ENCODE assay signal across 10 mouse cellular contexts in genomic region chr6:5390952-5391351, GRCm38 (mm10). TPM values are rescaled to one million over a fixed set of nuclear protein-coding genes. Genes with fewer than 3 reads are reported as not detected.
A peak's percentile ranks its signal among the peaks of the same experiment; 100 is the strongest.
DNase-seq lines count a peak whose midpoint lies in the region; ATAC-seq lines count a peak whose summit lies in the region.
"Had no signal": no experiment of that assay in that cellular context is flagged by ENCODE, and none has a peak within 500 bp of the region (broad histone marks: within the 10 kb centered on the region; RNA-seq: fewer than 3 reads in every experiment).

No protein-coding gene starts in this region.

- H3K4me2 ChIP-seq in heart, embryonic 12.5 days = peak overlapping the region; percentile 78
- 0 out of 2 replicates have a peak overlapping the region, but pooled peaks have one; percentile 43 for H3K4me2 ChIP-seq in embryonic facial prominence, embryonic 15.5 days (replicated peaks)
- H3K4me2 ChIP-seq in intestine, embryonic 15.5 days (replicated peaks) = peak overlapping the region; percentile 48
- peak overlapping the region; percentile 37 for H3K4me2 ChIP-seq in midbrain, embryonic 16.5 days (ENCODE audit: low read length)

- H3K9me3 ChIP-seq in heart, embryonic 12.5 days (replicated peaks) = no peaks in the 10 kb centered on the region
- H3K9me3 ChIP-seq in embryonic facial prominence, embryonic 15.5 days (replicated peaks) = no peaks in the 10 kb centered on the region
- H3K9me3 ChIP-seq in intestine, embryonic 15.5 days = no peaks in the 10 kb centered on the region
- no peaks in the 10 kb centered on the region for H3K9me3 ChIP-seq in midbrain, embryonic 16.5 days (replicated peaks; ENCODE audit: control insufficient read depth, low read length, poor library complexity, severe bottlenecking)

- H3K36me3 ChIP-seq in heart, embryonic 12.5 days = no peaks in the 10 kb centered on the region
- H3K36me3 ChIP-seq in embryonic facial prominence, embryonic 15.5 days = no peaks in the 10 kb centered on the region
- no peaks in the 10 kb centered on the region for H3K36me3 ChIP-seq in intestine, embryonic 15.5 days
- no peaks in the 10 kb centered on the region for H3K36me3 ChIP-seq in midbrain, embryonic 16.5 days (ENCODE audit: control insufficient read depth, insufficient read depth, low read length)

- H3K4me1 ChIP-seq in heart, embryonic 12.5 days (replicated peaks) = peaks cover 26% of the 10 kb centered on the region
- no peaks in the 10 kb centered on the region for H3K4me1 ChIP-seq in embryonic facial prominence, embryonic 15.5 days
- H3K4me1 ChIP-seq in intestine, embryonic 15.5 days (replicated peaks) = peaks cover 3% of the 10 kb centered on the region
- H3K4me1 ChIP-seq in midbrain, embryonic 16.5 days (ENCODE audit: control insufficient read depth, insufficient read depth, low read length) = peaks cover 6% of the 10 kb centered on the region

- ATAC-seq in heart, embryonic 12.5 days (ENCODE audit: insufficient number of reproducible peaks, low FRiP score) = no peak
- ATAC-seq in embryonic facial prominence, embryonic 15.5 days (ENCODE audit: insufficient number of reproducible peaks, low FRiP score, low TSS enrichment, low read depth) = no peak
- no peak for ATAC-seq in intestine, embryonic 15.5 days
- no peak for ATAC-seq in midbrain, embryonic 16.5 days

- peak overlapping the region; percentile 82 for H3K27ac ChIP-seq in heart, embryonic 12.5 days (ENCODE audit: poor library complexity, severe bottlenecking)
- no peak overlapping the region for H3K27ac ChIP-seq in embryonic facial prominence, embryonic 15.5 days (replicated peaks)
- H3K27ac ChIP-seq in intestine, embryonic 15.5 days = no peak overlapping the region
- H3K27ac ChIP-seq in midbrain, embryonic 16.5 days (ENCODE audit: low read length) = no peak overlapping the region

- no peaks in the 10 kb centered on the region for H3K27me3 ChIP-seq in heart, embryonic 12.5 days (replicated peaks)
- H3K27me3 ChIP-seq in embryonic facial prominence, embryonic 15.5 days = no peaks in the 10 kb centered on the region; the same call in 1 of the 2 replicates
- no peaks in the 10 kb centered on the region for H3K27me3 ChIP-seq in intestine, embryonic 15.5 days (replicated peaks)
- H3K27me3 ChIP-seq in midbrain, embryonic 16.5 days (ENCODE audit: control insufficient read depth, insufficient read depth, low read depth, low read length) = peaks cover 4% of the 10 kb centered on the region; the same call in 1 of the 2 replicates

- DNase-seq in heart, adult 9 months (ENCODE audit: low spot score in 2 of 2) = no peak
- no peak for DNase-seq in spleen, postnatal 14 days (ENCODE audit: low spot score in 2 of 2)
- DNase-seq in adipocyte (ENCODE audit: low spot score) = no peak
- DNase-seq in adrenal gland, adult 8-10 months = no peak
- DNase-seq: kidney, postnatal 14 days had no signal

- 15% methylated on average over 10 of the region's 10 CpGs for WGBS in heart, embryonic 12.5 days
- 21% methylated on average over 10 of the region's 10 CpGs for WGBS in embryonic facial prominence, embryonic 15.5 days
- WGBS in intestine, embryonic 15.5 days = 33% methylated on average over 10 of the region's 10 CpGs
- WGBS in midbrain, embryonic 16.5 days = 13% methylated on average over 10 of the region's 10 CpGs

- H3K4me3 ChIP-seq in heart, embryonic 12.5 days = peak overlapping the region; percentile 59
- peak overlapping the region; percentile 30 for H3K4me3 ChIP-seq in embryonic facial prominence, embryonic 15.5 days (replicated peaks)
- H3K4me3 ChIP-seq in intestine, embryonic 15.5 days (replicated peaks) = peak overlapping the region; percentile 7; the same call in 1 of the 2 replicates
- H3K4me3 ChIP-seq in midbrain, embryonic 16.5 days (ENCODE audit: low read depth, low read length) = 0 out of 2 replicates have a peak overlapping the region, but pooled peaks have one; percentile 3

- peak overlapping the region; percentile 78 for H3K9ac ChIP-seq in heart, embryonic 12.5 days
- H3K9ac ChIP-seq in embryonic facial prominence, embryonic 15.5 days = no peak overlapping the region
- no peak overlapping the region for H3K9ac ChIP-seq in intestine, embryonic 15.5 days
- H3K9ac ChIP-seq in midbrain, embryonic 16.5 days (ENCODE audit: low read depth, low read length) = no peak overlapping the region

RNA-seq across cellular contexts. Expression of gene Asb4, which starts 7.8 kb away (rescaled TPM):
- polyA plus RNA-seq in heart, embryonic 12.5 days (2016; fragmentation: Nextera tagmentation; extraction: Ambion mirVana) = 50.5 and 52.7 TPM in 2 replicates
- 16.6 and 19.5 TPM in 2 replicates for polyA plus RNA-seq in embryonic facial prominence, embryonic 15.5 days (2015; fragmentation: Nextera tagmentation; extraction: Ambion mirVana)
- 15.6 and 18.8 TPM in 2 replicates for polyA plus RNA-seq in intestine, embryonic 15.5 days (2015; fragmentation: Nextera tagmentation; extraction: Ambion mirVana)
- polyA plus RNA-seq in midbrain, embryonic 16.5 days (2015; fragmentation: Nextera tagmentation; extraction: Ambion mirVana) = 17.9 and 20.6 TPM in 2 replicates
- 1 to 10 TPM in 3 of 4 experiments, under 1 TPM in 1; 0.83 to 1.5 (median 1.1) TPM for total RNA-seq in adrenal gland, adult 8-10 months (2022)
- total RNA-seq: megakaryocyte-erythroid progenitor cell, adult 5-6 weeks had no signal

Comparison
In these comparisons a context has a peak if more than half of its experiments do, and no peak if none do; other contexts are left out.
1. H3K4me3 ChIP-seq: peak in every context shown above with its lines; median percentile 59 in heart, embryonic 12.5 days; 30 in embryonic facial prominence, embryonic 15.5 days; 7 in intestine, embryonic 15.5 days; 3 in midbrain, embryonic 16.5 days.